Mouse (Mus musculus): ENCODE measurements around the gene Sel1l2.

Gene Sel1l2

GRCm38 (mm10) chr2:140389525-140389924 lies at the start of gene Sel1l2:
Gene Sel1l2, minus strand, starts transcription at chr2:140389706.
- DNase-seq, result no peak

DNA sequence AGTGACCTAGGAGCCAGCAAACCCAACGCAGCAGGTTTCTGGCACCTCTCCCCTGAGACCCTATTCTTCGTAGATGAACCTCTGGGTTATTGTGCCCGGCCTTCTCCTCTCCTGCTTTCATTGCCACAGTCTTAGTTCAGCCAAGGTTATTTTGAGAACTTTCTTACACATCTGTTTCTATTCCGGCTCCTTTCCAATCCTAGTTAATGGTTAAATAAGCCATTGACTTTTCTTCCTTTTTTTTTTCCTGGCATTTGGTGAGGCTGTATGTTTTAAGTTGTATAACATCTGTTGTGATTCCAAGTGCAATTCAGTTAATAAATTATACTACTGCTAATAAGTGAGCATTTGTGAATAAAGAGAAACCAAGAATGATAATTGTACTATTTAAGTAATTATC lies 49.6 kb upstream of the Sel1l2 start:
- no peak for DNase-seq

DNA sequence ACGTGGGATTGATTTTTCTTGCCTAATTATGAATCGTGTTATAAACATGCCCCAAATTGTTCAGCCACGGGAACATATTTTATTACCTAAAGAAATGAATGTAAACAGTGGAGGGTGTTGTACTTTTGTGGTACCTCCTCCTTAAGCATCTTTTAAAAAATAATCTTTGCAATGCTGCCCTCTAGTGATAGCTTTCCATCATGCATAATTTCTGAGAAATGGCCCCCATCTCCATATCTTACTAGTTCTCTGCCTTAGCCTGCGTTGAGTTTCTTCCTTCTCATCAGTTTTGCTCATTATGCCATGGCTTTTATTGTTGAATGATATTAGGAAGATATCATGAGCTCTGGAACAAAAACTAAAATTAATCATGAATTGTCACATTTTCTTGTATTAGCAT lies 37.8 kb upstream of the Sel1l2 start:
- no peak for DNase-seq

- DNase-seq, result no peak
Observed at GRCm38 (mm10) chr2:140425844-140426243, 36.3 kb upstream of the Sel1l2 start.

GRCm38 (mm10) chr2:140395744-140396231 lies 6.3 kb upstream of the Sel1l2 start:
- peak; percentile 74 for DNase-seq

GRCm38 (mm10) chr2:140395179-140395578 lies 5.7 kb upstream of the Sel1l2 start, which contains the start of gene Macrod2:
Gene Macrod2, plus strand, starts transcription at chr2:140395309.
- peak; percentile 99 for DNase-seq

- DNase-seq, result no peak
Observed at GRCm38 (mm10) chr2:140364804-140365203, 24.7 kb downstream of the Sel1l2 start.

DNA sequence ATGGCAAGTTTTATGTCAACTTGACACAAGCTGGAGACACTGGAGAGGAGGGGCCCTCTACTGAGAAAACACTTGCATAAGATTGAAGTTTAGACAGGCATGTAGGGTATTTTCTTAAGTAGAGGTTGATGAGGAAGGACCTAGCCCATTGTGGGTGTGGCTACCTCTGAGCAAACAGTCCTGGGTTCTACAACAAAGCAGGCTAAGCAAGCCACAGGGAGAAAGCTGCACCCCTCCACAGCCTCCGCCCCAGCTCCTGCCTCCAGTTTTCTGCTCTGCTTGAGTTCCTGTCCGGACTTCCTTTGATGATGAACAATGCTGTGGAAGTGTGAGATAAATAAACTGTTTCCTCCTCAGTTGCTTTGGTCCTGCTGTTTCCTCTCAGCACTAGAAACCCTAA lies 29.6 kb downstream of the Sel1l2 start:
- DNase-seq, result no peak

- DNase-seq, result no peak
Observed at GRCm38 (mm10) chr2:140342394-140342793, 47.1 kb downstream of the Sel1l2 start.

DNA sequence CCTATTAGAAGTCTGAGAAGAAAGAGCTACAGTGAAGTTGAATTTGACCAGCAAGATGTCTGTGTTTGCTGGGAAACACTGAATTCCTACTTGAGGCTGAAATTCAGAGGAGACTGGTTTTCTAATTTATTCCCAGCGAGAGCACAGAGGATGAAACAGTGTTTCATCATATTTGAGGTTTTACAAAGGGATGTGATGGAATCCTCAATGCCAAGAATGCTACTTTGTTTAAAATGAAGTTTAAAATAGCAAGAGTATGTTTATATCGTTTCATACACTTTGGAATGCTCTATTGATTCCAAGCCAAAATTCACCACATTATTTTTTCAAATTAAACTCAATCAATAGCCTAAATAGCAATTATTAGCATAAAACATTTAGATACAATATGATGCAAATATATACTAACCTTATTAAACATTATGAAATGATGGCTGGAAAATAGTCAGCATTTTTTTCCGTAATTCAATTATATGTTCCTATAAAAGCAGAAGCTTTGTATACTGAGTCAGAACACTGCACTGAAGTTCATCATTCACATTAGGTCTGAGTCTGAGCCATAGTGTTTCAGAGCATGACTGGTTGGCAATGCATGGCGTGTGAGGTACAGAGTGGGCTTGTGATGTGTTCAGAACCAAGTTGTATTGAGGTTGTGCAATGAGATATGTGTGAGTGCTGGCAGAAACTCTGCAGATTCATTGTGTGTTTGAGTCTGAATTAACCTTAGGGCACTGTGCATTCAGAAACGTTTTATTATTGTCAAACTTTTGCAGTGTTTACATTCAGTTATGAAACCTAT lies 58.8 kb downstream of the Sel1l2 start:
- DNase-seq, result no peak

GRCm38 (mm10) chr2:140302976-140303708 lies 86.4 kb downstream of the Sel1l2 start:
- no peak for DNase-seq

- no peak for DNase-seq
Observed at GRCm38 (mm10) chr2:140297155-140297554, 92.4 kb downstream of the Sel1l2 start.

- DNase-seq, result no peak
Observed at GRCm38 (mm10) chr2:140293820-140294219, 95.7 kb downstream of the Sel1l2 start.

DNA sequence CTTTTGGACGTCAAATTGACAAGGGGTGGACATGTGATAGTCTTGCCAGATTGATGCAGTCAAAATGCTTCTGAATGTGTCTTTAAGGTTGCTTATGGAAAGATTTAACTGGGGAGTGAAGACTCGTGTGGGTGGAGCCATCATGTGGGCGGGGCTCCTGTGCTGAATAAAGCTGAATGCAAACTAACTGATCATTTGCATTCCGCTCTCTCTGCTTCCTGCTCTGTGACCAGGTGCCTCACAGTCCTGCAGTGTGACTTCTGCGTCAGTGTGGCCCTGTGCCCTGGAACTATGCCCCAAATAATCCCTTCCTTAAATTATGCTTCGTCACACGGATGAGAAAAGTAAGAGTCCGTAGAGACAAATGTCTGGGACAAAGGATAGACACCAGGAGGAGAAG lies 108.7 kb downstream of the Sel1l2 start:
- DNase-seq, result no peak

DNA sequence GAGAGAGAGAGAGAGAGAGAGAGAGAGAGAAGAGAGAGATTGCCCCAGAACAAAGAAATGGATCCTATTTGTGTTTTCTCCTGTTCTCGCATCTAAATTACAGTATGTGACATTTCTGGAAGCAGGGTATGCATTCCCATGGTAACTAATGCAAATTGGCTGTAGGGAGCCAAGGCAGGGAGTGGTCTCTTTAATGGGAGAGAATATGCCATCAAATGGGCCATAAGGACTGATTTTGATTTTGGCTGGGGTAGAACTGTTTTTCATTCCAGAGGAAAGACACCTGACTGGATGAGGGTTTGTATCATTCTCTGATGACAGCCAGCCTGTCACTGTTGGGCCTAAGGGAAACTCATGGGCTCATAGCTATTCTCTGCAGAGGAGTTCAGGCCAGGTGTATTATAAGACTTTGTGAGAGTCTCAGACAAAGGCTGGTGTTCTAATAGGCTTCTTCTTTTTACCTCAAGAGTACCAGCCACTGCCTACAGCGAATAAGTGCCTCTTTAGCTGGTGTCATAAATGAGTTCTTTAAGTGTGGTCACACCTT lies 133.8 kb downstream of the Sel1l2 start:
- DNase-seq, result no peak

- no peak for DNase-seq
Observed at GRCm38 (mm10) chr2:140254256-140254655, 135.2 kb downstream of the Sel1l2 start.

DNA sequence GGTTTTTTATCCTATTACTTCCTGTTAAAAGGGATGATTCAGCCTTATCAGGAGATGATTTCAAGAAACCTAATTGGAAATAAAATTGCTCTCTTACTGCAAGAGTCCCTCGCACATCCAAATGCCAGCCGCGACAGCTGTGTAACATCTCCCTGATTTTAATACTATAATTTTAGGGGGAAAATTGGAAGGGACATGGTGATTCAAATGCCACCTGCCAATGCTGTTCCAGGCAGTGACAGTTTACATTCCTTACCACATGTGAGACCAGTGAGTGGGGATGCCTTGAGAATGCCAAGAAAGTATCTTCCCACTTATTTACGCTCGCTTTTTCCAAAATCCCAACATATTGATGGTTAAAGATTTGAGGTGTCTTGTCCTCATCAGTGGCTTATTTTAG lies 146.4 kb downstream of the Sel1l2 start:
- no peak for DNase-seq

- no peak for DNase-seq
Observed at GRCm38 (mm10) chr2:140242398-140242797, 147.1 kb downstream of the Sel1l2 start.

DNA sequence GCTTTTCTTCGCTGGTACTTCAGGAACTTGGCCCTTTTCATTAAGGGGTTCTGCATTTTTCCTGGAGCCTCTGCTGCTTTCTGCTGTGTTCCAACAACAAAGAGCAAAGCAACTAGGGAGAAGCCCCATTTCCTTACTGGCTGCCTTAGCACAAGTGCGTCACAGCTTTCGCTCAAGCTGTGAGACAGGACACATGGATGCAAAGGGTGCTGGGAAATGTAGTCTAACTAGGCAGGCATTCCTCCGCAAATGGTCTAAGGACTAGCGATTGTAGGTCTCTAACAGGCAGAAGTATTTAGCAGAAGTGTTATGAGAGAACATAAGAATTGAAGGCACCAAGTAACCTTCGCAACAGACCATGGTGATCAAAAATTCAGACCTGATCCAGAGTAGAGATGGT lies 152.3 kb downstream of the Sel1l2 start:
- DNase-seq, result no peak

DNA sequence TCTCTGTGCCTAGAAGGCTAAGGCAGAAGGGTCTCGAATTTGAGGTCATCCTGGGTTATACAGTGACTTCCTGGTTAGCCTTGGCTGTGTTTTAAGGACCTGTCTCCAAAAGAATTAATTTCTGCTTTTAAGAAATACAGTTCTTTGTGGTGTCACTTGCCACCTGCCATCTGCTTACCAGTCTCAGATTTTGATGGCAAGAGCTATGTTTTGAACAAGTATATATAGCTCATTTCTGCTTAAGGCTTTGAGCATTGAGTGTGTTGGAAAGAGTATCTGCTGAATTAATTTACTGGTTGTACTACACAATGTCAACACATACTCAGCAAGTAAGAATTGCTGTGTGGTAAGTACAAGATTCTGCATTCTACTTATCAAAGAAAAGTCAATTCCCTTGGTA lies 159.2 kb downstream of the Sel1l2 start:
- DNase-seq, result no peak

- no peak for DNase-seq
Observed at GRCm38 (mm10) chr2:140220325-140220724, 169.2 kb downstream of the Sel1l2 start.

- no peak for DNase-seq
Observed at GRCm38 (mm10) chr2:140215965-140216364, 173.5 kb downstream of the Sel1l2 start.

DNA sequence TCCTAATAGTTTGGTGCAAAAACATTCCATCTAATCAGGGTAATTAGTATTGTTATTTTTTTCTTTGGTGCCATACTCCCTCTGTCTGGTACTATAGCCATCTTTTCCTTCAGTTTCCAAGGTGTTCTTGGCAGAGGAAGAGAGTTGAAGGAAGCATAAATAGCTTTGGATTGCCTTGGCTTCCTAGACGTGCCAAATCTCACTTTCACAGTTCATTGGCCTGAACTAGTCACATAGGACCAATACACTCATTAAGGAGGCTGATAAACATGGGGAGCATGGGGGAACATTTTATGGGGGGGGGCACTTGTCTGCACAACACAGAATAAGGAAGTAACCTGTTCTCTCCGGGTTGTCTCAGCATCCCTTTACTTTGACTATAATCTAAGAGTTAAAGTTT lies 174.1 kb downstream of the Sel1l2 start:
- DNase-seq, result no peak

GRCm38 (mm10) chr2:140214519-140215027 lies 174.9 kb downstream of the Sel1l2 start:
- DNase-seq, result no peak
